Mouse (Mus musculus): Measurements from ENCODE around the gene Agpat2.

GRCm38 (mm10) chr2:26638572-26638971, 34.4 kb upstream of the Agpat2 start:
- TF ChIP-seq MAFK (IDR thresholded peaks at IDR 0.05; ENCODE audit: borderline replicate concordance, low read depth, low read length) (no peak), MXI1 (IDR thresholded peaks at IDR 0.05; ENCODE audit: low read depth, low read length) (no peak), EP300 (IDR thresholded peaks at IDR 0.05; ENCODE audit: low read depth in 1 of 2, low read length in 2 of 2) (no peak), RCOR1 (IDR thresholded peaks at IDR 0.05; ENCODE audit: low read depth, low read length) (no peak), CTCF (IDR thresholded peaks at IDR 0.05 in 2 of 3, conservative IDR thresholded peaks at IDR 0.05 in 1 of 3; ENCODE audit: control insufficient read depth in 1 of 3, insufficient read depth in 1 of 3, low read depth in 2 of 3, low read length in 3 of 3, poor library complexity in 1 of 3, severe bottlenecking in 1 of 3) (no peak), MYC (IDR thresholded peaks at IDR 0.05; ENCODE audit: low read depth, low read length) (no peak), MAX (IDR thresholded peaks at IDR 0.05; ENCODE audit: low read length) (no peak), HCFC1 (IDR thresholded peaks at IDR 0.05; ENCODE audit: low read depth, low read length) (no peak), ZNF384 (IDR thresholded peaks at IDR 0.05; ENCODE audit: low read depth, low read length) (no peak), NRF1 (IDR thresholded peaks at IDR 0.05; ENCODE audit: insufficient read depth, low read depth, low read length, poor library complexity, severe bottlenecking) (no peak), POLR2A (IDR thresholded peaks at IDR 0.05; ENCODE audit: control insufficient read depth in 1 of 2, insufficient read depth in 1 of 2, low read depth in 1 of 2, low read length in 2 of 2, poor library complexity in 1 of 2) (0 out of 4 replicates have a peak, but pooled peaks of 1 of the 2 experiments have one; percentile 12), USF1 (IDR thresholded peaks at IDR 0.05; ENCODE audit: low read depth, low read length) (no peak), E2F4 (IDR thresholded peaks at IDR 0.05; ENCODE audit: borderline replicate concordance, low read depth, low read length) (no peak), NELFE (IDR thresholded peaks at IDR 0.05; ENCODE audit: low read depth, low read length) (no peak; the same call in 1 of the 2 replicates)

All from MEL (cell line).